Mouse (Mus musculus): ENCODE data around the gene AI661453.

- TF ChIP-seq POLR2A (IDR thresholded peaks at IDR 0.05; ENCODE audit: borderline replicate concordance, control insufficient read depth, low read depth, low read length) (no peak), CTCF (IDR thresholded peaks at IDR 0.05; ENCODE audit: control insufficient read depth, insufficient read depth, low read length) (no peak)
These were observed 7.5 kb upstream of the AI661453 start for GRCm38 (mm10) chr17:47428831-47429304.
